Mouse (Mus musculus) hindbrain, postnatal 0 days (tissue): ENCODE measurements around the gene Bmp6. TPM values are rescaled to one million over a fixed set of nuclear protein-coding genes. Genes with fewer than 3 reads are reported as not detected.

Experiments
- ATAC-seq: fragments of 200-750 bp; cut with Nextera tagmentation; 2 replicates; pipeline ENCODE4 v1.8.0; 2017; ENCODE audit warnings: mild to moderate bottlenecking, moderate TSS enrichment, moderate library complexity
- DNase-seq: peaks from one replicate; pipeline ENCODE4 v3.0.0-alpha.2; 2015; ENCODE audit warnings: low spot score
- H3K27ac ChIP-seq: fragments of 300-500 bp; sonication (generic); 2 replicates; pipeline ENCODE4 v1.5.1; 2014; ENCODE audit warnings: mild to moderate bottlenecking
- H3K27me3 ChIP-seq: fragments of 300-500 bp; sonication (generic); 2 replicates; pipeline ENCODE4 v1.6.1; 2014; ENCODE audit warnings: low read length, mixed read lengths; ENCODE audit not compliant: insufficient read depth
- H3K36me3 ChIP-seq: fragments of 300-500 bp; sonication (generic); 2 replicates; pipeline ENCODE4 v1.6.1; 2014; ENCODE audit warnings: low read length, mixed read lengths; ENCODE audit not compliant: insufficient read depth
- H3K4me1 ChIP-seq: fragments of 300-500 bp; sonication (generic); 2 replicates; pipeline ENCODE4 v1.6.1; 2014; ENCODE audit warnings: antibody characterized with exemption, low read length, mixed read lengths; ENCODE audit not compliant: insufficient read depth
- H3K4me2 ChIP-seq: fragments of 300-500 bp; sonication (generic); 2 replicates; pipeline ENCODE4 v1.6.1; 2014; ENCODE audit warnings: low read depth, mild to moderate bottlenecking, low read length, moderate library complexity, mixed read lengths
- H3K4me3 ChIP-seq: fragments of 300-500 bp; sonication (generic); 2 replicates; pipeline ENCODE4 v1.5.1; 2014; ENCODE audit warnings: low read length
- H3K9ac ChIP-seq: fragments of 300-500 bp; sonication (generic); replicated peaks from 2 replicates; pipeline ENCODE4 v1.6.1; 2014; ENCODE audit warnings: mild to moderate bottlenecking, low read length, moderate library complexity, mixed read lengths
- H3K9me3 ChIP-seq: fragments of 300-500 bp; sonication (generic); 2 replicates; pipeline ENCODE4 v1.6.1; 2016; ENCODE audit warnings: low read length, mixed read lengths
- CTCF ChIP-seq: IDR thresholded peaks from 2 replicates; pipeline ENCODE4 v1.5.1; 2016; ENCODE audit warnings: antibody characterized with exemption, control low read depth, low read depth
- WGBS: fragments of 180-500 bp; shearing (Covaris S2); extraction: QIAGEN DNeasy Blood & Tissue Kit; methylation state at CpG from one replicate; pipeline ENCODE4 v1.1.7; 2014; 5-methylcytosine and 5-hydroxymethylcytosine counted together
- polyA plus RNA-seq: library from polyadenylated mRNA; unstranded; fragments of >200 nt; fragmentation: Nextera tagmentation; extraction: Ambion mirVana; gene quantifications from 2 replicates; pipeline ENCODE4 v1.2.1, GENCODE M21; 2015
- total RNA-seq: library from RNA; depleted of rRNA; stranded (reverse); fragments of >200 nt; gene quantifications from 2 replicates; pipeline ENCODE4 v1.2.3, GENCODE M21; 2014

Bmp6 gene
- total and polyA plus RNA-seq, 2 experiments from 2014 or later: 5.2 to 20.9 TPM

GRCm38 (mm10) chr13:38527797-38528650 lies 183.1 kb downstream of the Bmp6 start:
- no peak for TF ChIP-seq CTCF
- Histone ChIP-seq H3K9me3 (no peaks in the 10 kb centered on the region), H3K4me1 (peaks cover 14% of the 10 kb centered on the region; the same call in 1 of the 2 replicates), H3K4me2 (peak overlapping the region; percentile 91), H3K27ac (peak overlapping the region; percentile 83), H3K9ac (peak overlapping the region; percentile 79), H3K27me3 (no peaks in the 10 kb centered on the region), H3K36me3 (no peaks in the 10 kb centered on the region), H3K4me3 (peak overlapping the region; percentile 62)
- WGBS: under 1% methylated on average over 55 of the region's 87 CpGs
- ATAC-seq: peak; percentile 91
- DNase-seq: peak; percentile 87

- peaks cover 14% of the 10 kb centered on the region; the same call in 1 of the 2 replicates for H3K4me1 ChIP-seq
- no peaks in the 10 kb centered on the region for H3K27me3 ChIP-seq
- peak within 1 kb of the TSS; percentile 91 for H3K4me2 ChIP-seq
- peak within 1 kb of the TSS; percentile 79 for H3K9ac ChIP-seq
- peak within 1 kb of the TSS; percentile 83 for H3K27ac ChIP-seq
- TF ChIP-seq CTCF: no peak
- 52% methylated on average over 9 of the region's 9 CpGs for WGBS
- H3K9me3 ChIP-seq: no peaks in the 10 kb centered on the region
- no peaks in the 10 kb centered on the region for H3K36me3 ChIP-seq
- DNase-seq: no peak
- ATAC-seq: peak; percentile 4; the same call in 1 of the 2 replicates
- H3K4me3 ChIP-seq: peak within 1 kb of the TSS; percentile 62
Observed at GRCm38 (mm10) chr13:38528687-38529294, 183.9 kb downstream of the Bmp6 start, which contains the start of gene Txndc5. Gene Txndc5 (minus strand): TSS chr13:38528824.

GRCm38 (mm10) chr13:38529576-38529975 lies 184.7 kb downstream of the Bmp6 start:
- DNase-seq (no peak), ATAC-seq (no peak)
- Histone ChIP-seq H3K9ac (no peak overlapping the region), H3K27ac (no peak overlapping the region), H3K4me1 (peaks cover 14% of the 10 kb centered on the region; the same call in 1 of the 2 replicates), H3K27me3 (no peaks in the 10 kb centered on the region), H3K9me3 (no peaks in the 10 kb centered on the region), H3K4me2 (no peak overlapping the region), H3K4me3 (no peak overlapping the region), H3K36me3 (no peaks in the 10 kb centered on the region)
- 89% methylated on average over 6 of the region's 6 CpGs for WGBS
- TF ChIP-seq CTCF: no peak

GRCm38 (mm10) chr13:38531498-38531897 lies 186.6 kb downstream of the Bmp6 start:
- Histone ChIP-seq H3K4me3 (no peak overlapping the region), H3K9ac (no peak overlapping the region), H3K4me2 (no peak overlapping the region), H3K9me3 (no peaks in the 10 kb centered on the region), H3K4me1 (peaks cover 13% of the 10 kb centered on the region; the same call in 1 of the 2 replicates), H3K27me3 (no peaks in the 10 kb centered on the region), H3K36me3 (no peaks in the 10 kb centered on the region), H3K27ac (no peak overlapping the region)
- 94% methylated on average over 4 of the region's 4 CpGs for WGBS
- ATAC-seq (no peak), DNase-seq (no peak)
- no peak for TF ChIP-seq CTCF

GRCm38 (mm10) chr13:38533461-38533860 lies 188.6 kb downstream of the Bmp6 start:
- Histone ChIP-seq H3K9me3 (no peaks in the 10 kb centered on the region), H3K27ac (no peak overlapping the region), H3K4me2 (no peak overlapping the region), H3K36me3 (no peaks in the 10 kb centered on the region), H3K4me1 (peaks cover 5% of the 10 kb centered on the region; the same call in 1 of the 2 replicates), H3K4me3 (no peak overlapping the region), H3K27me3 (no peaks in the 10 kb centered on the region), H3K9ac (no peak overlapping the region)
- no peak for TF ChIP-seq CTCF
- DNase-seq: no peak
- ATAC-seq: no peak
- 86% methylated on average over 10 of the region's 10 CpGs for WGBS

GRCm38 (mm10) chr13:38534016-38534415 lies 189.1 kb downstream of the Bmp6 start:
- 71% methylated on average over 6 of the region's 6 CpGs for WGBS
- H3K9ac ChIP-seq: no peak overlapping the region
- ATAC-seq: no peak

GRCm38 (mm10) chr13:38534731-38535130 lies 189.8 kb downstream of the Bmp6 start:
- no peak for TF ChIP-seq CTCF
- no peaks in the 10 kb centered on the region for H3K27me3 ChIP-seq
- H3K9ac ChIP-seq: no peak overlapping the region
- H3K4me3 ChIP-seq: no peak overlapping the region
- ATAC-seq (no peak), DNase-seq (no peak)
- 92% methylated on average over 6 of the region's 6 CpGs for WGBS
- no peaks in the 10 kb centered on the region for H3K36me3 ChIP-seq
- no peaks in the 10 kb centered on the region for H3K9me3 ChIP-seq
- H3K27ac ChIP-seq: no peak overlapping the region
- H3K4me1 ChIP-seq: no peaks in the 10 kb centered on the region
- H3K4me2 ChIP-seq: no peak overlapping the region

More at GRCm38 (mm10) chr13:38534016-38534415, 189.1 kb downstream of the Bmp6 start:
- TF ChIP-seq CTCF: no peak
- Histone ChIP-seq H3K4me1 (no peaks in the 10 kb centered on the region), H3K4me2 (no peak overlapping the region), H3K9me3 (no peaks in the 10 kb centered on the region), H3K4me3 (no peak overlapping the region), H3K27me3 (no peaks in the 10 kb centered on the region), H3K36me3 (no peaks in the 10 kb centered on the region), H3K27ac (no peak overlapping the region)
- no peak for DNase-seq
